Mouse (Mus musculus): ENCODE data around the gene Kars. TPM values are rescaled to one million over a fixed set of nuclear protein-coding genes. Genes with fewer than 3 reads are reported as not detected.

The Kars gene
- polyA plus RNA-seq, 1 experiment: 25.2 TPM

- H3K4me3 ChIP-seq (ENCODE audit: extremely low read depth, insufficient read depth, insufficient read length): no peak overlapping the region
- TF ChIP-seq POLR2A (IDR thresholded peaks at IDR 0.05; ENCODE audit: low read depth, low read length) (no peak), CTCF (IDR thresholded peaks at IDR 0.05; ENCODE audit: extremely low read depth, insufficient read depth, insufficient read length, insufficient replicate concordance) (peak; percentile 73; the same call in 1 of the 2 replicates)
- no peaks in the 10 kb centered on the region for H3K27me3 ChIP-seq (ENCODE audit: control insufficient read depth, insufficient read depth, low read length)
- no peak overlapping the region for H3K27ac ChIP-seq (ENCODE audit: insufficient read depth, low read length)
- WGBS: 6% methylated on average over 7 of the region's 7 CpGs
- DNase-seq (ENCODE audit: low read depth in 1 of 2, low spot score in 2 of 2): peak; percentile 57 to 74
- H3K4me1 ChIP-seq (ENCODE audit: control insufficient read depth, insufficient read depth, insufficient read length): no peaks in the 10 kb centered on the region
- H3K36me3 ChIP-seq (ENCODE audit: control insufficient read depth, insufficient read depth, low read length): peaks cover 18% of the 10 kb centered on the region
Measured at GRCm38 (mm10) chr8:111989911-111990310, 21.2 kb downstream of the Kars start.

GRCm38 (mm10) chr8:111984511-111984910, 26.6 kb downstream of the Kars start:
- no peak for TF ChIP-seq POLR2A (IDR thresholded peaks at IDR 0.05; ENCODE audit: low read depth, low read length)
- no peak for TF ChIP-seq CTCF (IDR thresholded peaks at IDR 0.05; ENCODE audit: extremely low read depth, insufficient read depth, insufficient read length, insufficient replicate concordance)
- WGBS: 85% methylated on average over 10 of the region's 10 CpGs
- DNase-seq (ENCODE audit: low read depth in 1 of 2, low spot score in 2 of 2): no peak
- H3K27me3 ChIP-seq (ENCODE audit: control insufficient read depth, insufficient read depth, low read length): no peaks in the 10 kb centered on the region
- no peak overlapping the region for H3K27ac ChIP-seq (ENCODE audit: insufficient read depth, low read length)
- H3K36me3 ChIP-seq (ENCODE audit: control insufficient read depth, insufficient read depth, low read length): peaks cover 16% of the 10 kb centered on the region
- no peaks in the 10 kb centered on the region for H3K4me1 ChIP-seq (ENCODE audit: control insufficient read depth, insufficient read depth, insufficient read length)
- H3K4me3 ChIP-seq (ENCODE audit: extremely low read depth, insufficient read depth, insufficient read length): no peak overlapping the region

GRCm38 (mm10) chr8:111982116-111982515, 29.0 kb downstream of the Kars start:
- TF ChIP-seq CTCF (IDR thresholded peaks at IDR 0.05; ENCODE audit: extremely low read depth, insufficient read depth, insufficient read length, insufficient replicate concordance): no peak
- no peak for TF ChIP-seq POLR2A (IDR thresholded peaks at IDR 0.05; ENCODE audit: low read depth, low read length)
- no peak overlapping the region for H3K4me3 ChIP-seq (ENCODE audit: extremely low read depth, insufficient read depth, insufficient read length)
- DNase-seq (ENCODE audit: low read depth in 1 of 2, low spot score in 2 of 2): no peak
- no peaks in the 10 kb centered on the region; the same call in 1 of the 2 replicates for H3K4me1 ChIP-seq (ENCODE audit: control insufficient read depth, insufficient read depth, insufficient read length)
- H3K36me3 ChIP-seq (ENCODE audit: control insufficient read depth, insufficient read depth, low read length): peaks cover 15% of the 10 kb centered on the region
- WGBS: 82% methylated on average over 7 of the region's 7 CpGs
- no peaks in the 10 kb centered on the region for H3K27me3 ChIP-seq (ENCODE audit: control insufficient read depth, insufficient read depth, low read length)
- H3K27ac ChIP-seq (ENCODE audit: insufficient read depth, low read length): no peak overlapping the region

- Histone ChIP-seq H3K27me3 (ENCODE audit: control insufficient read depth, insufficient read depth, low read length) (no peaks in the 10 kb centered on the region), H3K4me3 (ENCODE audit: extremely low read depth, insufficient read depth, insufficient read length) (no peak overlapping the region), H3K27ac (ENCODE audit: insufficient read depth, low read length) (no peak overlapping the region), H3K4me1 (ENCODE audit: control insufficient read depth, insufficient read depth, insufficient read length) (no peaks in the 10 kb centered on the region; the same call in 1 of the 2 replicates), H3K36me3 (ENCODE audit: control insufficient read depth, insufficient read depth, low read length) (peaks cover 8% of the 10 kb centered on the region; the same call in 1 of the 2 replicates)
- no peak for TF ChIP-seq POLR2A (IDR thresholded peaks at IDR 0.05; ENCODE audit: low read depth, low read length)
- TF ChIP-seq CTCF (IDR thresholded peaks at IDR 0.05; ENCODE audit: extremely low read depth, insufficient read depth, insufficient read length, insufficient replicate concordance): no peak
- WGBS: 93% methylated on average over 10 of the region's 10 CpGs
- DNase-seq (ENCODE audit: low read depth in 1 of 2, low spot score in 2 of 2): no peak
Measured at GRCm38 (mm10) chr8:111978147-111978546, 33.0 kb downstream of the Kars start.

GRCm38 (mm10) chr8:111976326-111976725, 34.8 kb downstream of the Kars start:
- Histone ChIP-seq H3K36me3 (ENCODE audit: control insufficient read depth, insufficient read depth, low read length) (peaks cover 8% of the 10 kb centered on the region; the same call in 1 of the 2 replicates), H3K27ac (ENCODE audit: insufficient read depth, low read length) (peak overlapping the region; percentile 30; the same call in 1 of the 2 replicates), H3K4me3 (ENCODE audit: extremely low read depth, insufficient read depth, insufficient read length) (no peak overlapping the region), H3K4me1 (ENCODE audit: control insufficient read depth, insufficient read depth, insufficient read length) (no peaks in the 10 kb centered on the region; the same call in 1 of the 2 replicates), H3K27me3 (ENCODE audit: control insufficient read depth, insufficient read depth, low read length) (no peaks in the 10 kb centered on the region)
- no peak for DNase-seq (ENCODE audit: low read depth in 1 of 2, low spot score in 2 of 2)
- no peak for TF ChIP-seq CTCF (IDR thresholded peaks at IDR 0.05; ENCODE audit: extremely low read depth, insufficient read depth, insufficient read length, insufficient replicate concordance)
- TF ChIP-seq POLR2A (IDR thresholded peaks at IDR 0.05; ENCODE audit: low read depth, low read length): no peak
- WGBS: 52% methylated on average over 2 of the region's 2 CpGs

GRCm38 (mm10) chr8:111975706-111976105, 35.4 kb downstream of the Kars start:
- WGBS: 93% methylated on average over 2 of the region's 2 CpGs
- TF ChIP-seq POLR2A (IDR thresholded peaks at IDR 0.05; ENCODE audit: low read depth, low read length): no peak
- TF ChIP-seq CTCF (IDR thresholded peaks at IDR 0.05; ENCODE audit: extremely low read depth, insufficient read depth, insufficient read length, insufficient replicate concordance): no peak
- H3K4me1 ChIP-seq (ENCODE audit: control insufficient read depth, insufficient read depth, insufficient read length): no peaks in the 10 kb centered on the region; the same call in 1 of the 2 replicates
- H3K4me3 ChIP-seq (ENCODE audit: extremely low read depth, insufficient read depth, insufficient read length): no peak overlapping the region
- H3K36me3 ChIP-seq (ENCODE audit: control insufficient read depth, insufficient read depth, low read length): peaks cover 8% of the 10 kb centered on the region; the same call in 1 of the 2 replicates
- no peaks in the 10 kb centered on the region for H3K27me3 ChIP-seq (ENCODE audit: control insufficient read depth, insufficient read depth, low read length)
- no peak overlapping the region for H3K27ac ChIP-seq (ENCODE audit: insufficient read depth, low read length)
- no peak for DNase-seq (ENCODE audit: low read depth in 1 of 2, low spot score in 2 of 2)

GRCm38 (mm10) chr8:111974138-111974537, 37.0 kb downstream of the Kars start:
- TF ChIP-seq POLR2A (IDR thresholded peaks at IDR 0.05; ENCODE audit: low read depth, low read length) (no peak), CTCF (IDR thresholded peaks at IDR 0.05; ENCODE audit: extremely low read depth, insufficient read depth, insufficient read length, insufficient replicate concordance) (no peak)
- WGBS: 88% methylated on average over 12 of the region's 12 CpGs
- Histone ChIP-seq H3K36me3 (ENCODE audit: control insufficient read depth, insufficient read depth, low read length) (peaks cover 8% of the 10 kb centered on the region; the same call in 1 of the 2 replicates), H3K27ac (ENCODE audit: insufficient read depth, low read length) (no peak overlapping the region), H3K4me1 (ENCODE audit: control insufficient read depth, insufficient read depth, insufficient read length) (no peaks in the 10 kb centered on the region; the same call in 1 of the 2 replicates), H3K27me3 (ENCODE audit: control insufficient read depth, insufficient read depth, low read length) (no peaks in the 10 kb centered on the region), H3K4me3 (ENCODE audit: extremely low read depth, insufficient read depth, insufficient read length) (no peak overlapping the region)
- no peak for DNase-seq (ENCODE audit: low read depth in 1 of 2, low spot score in 2 of 2)

Measured in spleen, adult 2 months (tissue).